Mouse (Mus musculus) small intestine, adult 2 months (tissue): ENCODE results near the gene Lrrc30.

ENCODE experiments used
- CTCF ChIP-seq: fragments of 200-500 bp; IDR thresholded peaks from 2 replicates; pipeline ENCODE4 v1.5.1; 2012; ENCODE audit warnings: low read depth, mild to moderate bottlenecking, control low read depth, inconsistent platforms, low read length, moderate library complexity, mixed read lengths; ENCODE audit not compliant: insufficient replicate concordance, insufficient read length; ENCODE audit errors: extremely low read depth
- POLR2A ChIP-seq: fragments of 200-500 bp; IDR thresholded peaks from 2 replicates; pipeline ENCODE4 v1.6.1; 2012; ENCODE audit warnings: low read depth, mild to moderate bottlenecking, control low read depth, inconsistent platforms, low read length, moderate library complexity

- no peak for TF ChIP-seq CTCF
- TF ChIP-seq POLR2A, result no peak
These were observed 30.0 kb downstream of the Lrrc30 start for GRCm38 (mm10) chr17:67602556-67602955.
